Mouse (Mus musculus) spleen, embryonic (tissue): ENCODE data around the gene Dennd4b.
"Not testable (repeated sequence)": the region's sequence is repeated elsewhere in the genome, so short reads cannot be mapped to it uniquely, and the experiment has no call there.

Experiments used
- CTCF ChIA-PET: fragments of 350-600 bp; sonication (Branson Sonifier 250); formaldehyde crosslinking; loops from one replicate; lab custom pipeline; 2022; lab: Charles Lee

Dennd4b gene

GRCm38 (mm10) chr3:90276858-90277257, 11.9 kb downstream of the Dennd4b start:
- CTCF ChIA-PET = no interaction called here

GRCm38 (mm10) chr3:90277793-90278192, 12.8 kb downstream of the Dennd4b start:
- CTCF ChIA-PET = interaction anchor here (0.7 kb wide), 2 partner anchors 38 to 65 kb away, joined by 3 read pairs; no protein-coding TSS in a partner anchor

GRCm38 (mm10) chr3:90278211-90278610, 13.2 kb downstream of the Dennd4b start:
- CTCF ChIA-PET = interaction anchor here (0.7 kb wide), 1 partner anchor 37 kb away, joined by 3 read pairs; no protein-coding TSS in a partner anchor

GRCm38 (mm10) chr3:90279216-90279615, 14.2 kb downstream of the Dennd4b start:
- CTCF ChIA-PET = no interaction called here

GRCm38 (mm10) chr3:90279743-90280142, 14.8 kb downstream of the Dennd4b start:
- CTCF ChIA-PET = no interaction called here

- CTCF ChIA-PET = no interaction called here
Observed at GRCm38 (mm10) chr3:90280708-90281107, 15.7 kb downstream of the Dennd4b start.

GRCm38 (mm10) chr3:90284150-90284549, 19.2 kb downstream of the Dennd4b start:
- CTCF ChIA-PET = no interaction called here

GRCm38 (mm10) chr3:90289403-90289802, 24.4 kb downstream of the Dennd4b start:
- CTCF ChIA-PET = not testable (repeated sequence)

GRCm38 (mm10) chr3:90290602-90291001, 25.6 kb downstream of the Dennd4b start:
- CTCF ChIA-PET = interaction anchor here (0.6 kb wide), 1 partner anchor 49 kb away, joined by 4 read pairs; no protein-coding TSS in a partner anchor

- CTCF ChIA-PET = interaction anchor here (0.9 kb wide), 1 partner anchor 72 kb away, joined by 3 read pairs; no protein-coding TSS in a partner anchor
Observed at GRCm38 (mm10) chr3:90291982-90292344, 27.0 kb downstream of the Dennd4b start.

- CTCF ChIA-PET = interaction anchor here (0.9 kb wide), 1 partner anchor 73 kb away, joined by 3 read pairs; no protein-coding TSS in a partner anchor
Observed at GRCm38 (mm10) chr3:90292345-90293275, 27.6 kb downstream of the Dennd4b start, which contains the start of gene Gatad2b. Gene Gatad2b (plus strand): TSS chr3:90293178.

GRCm38 (mm10) chr3:90293352-90294063, 28.5 kb downstream of the Dennd4b start:
- CTCF ChIA-PET = no interaction called here

GRCm38 (mm10) chr3:90294064-90294440, 29.1 kb downstream of the Dennd4b start:
- CTCF ChIA-PET = no interaction called here

GRCm38 (mm10) chr3:90294651-90295050, 29.7 kb downstream of the Dennd4b start:
- CTCF ChIA-PET = no interaction called here

- CTCF ChIA-PET = no interaction called here
Observed at GRCm38 (mm10) chr3:90305801-90306200, 40.8 kb downstream of the Dennd4b start.

- CTCF ChIA-PET = no interaction called here
Observed at GRCm38 (mm10) chr3:90309589-90309988, 44.6 kb downstream of the Dennd4b start.

- CTCF ChIA-PET = interaction anchor here (0.5 kb wide), 1 partner anchor 8 kb away, joined by 4 read pairs; no protein-coding TSS in a partner anchor
Observed at GRCm38 (mm10) chr3:90313367-90313766, 48.4 kb downstream of the Dennd4b start.

- CTCF ChIA-PET = interaction anchor here (0.8 kb wide), 1 partner anchor 27 kb away, joined by 3 read pairs; no protein-coding TSS in a partner anchor
Observed at GRCm38 (mm10) chr3:90314241-90314640, 49.3 kb downstream of the Dennd4b start.

- CTCF ChIA-PET = interaction anchor here (0.7 kb wide), 1 partner anchor 23 kb away, joined by 3 read pairs; no protein-coding TSS in a partner anchor
Observed at GRCm38 (mm10) chr3:90322289-90322688, 57.3 kb downstream of the Dennd4b start.

GRCm38 (mm10) chr3:90323119-90323518, 58.1 kb downstream of the Dennd4b start:
- CTCF ChIA-PET = no interaction called here
